Mouse (Mus musculus): Measurements from ENCODE around the gene Olfr622. TPM values are rescaled to one million over a fixed set of nuclear protein-coding genes. Genes with fewer than 3 reads are reported as not detected.

The Olfr622 gene
- polyA plus RNA-seq, 1 experiment from 2014 or later = not detected

Other genes with a start within 250 kb of the Olfr622 start
- gene Usp17lc, start 227.6 kb downstream of the Olfr622 start, polyA plus RNA-seq (2015; fragmentation: Nextera tagmentation; extraction: Ambion mirVana) = not detected in 2 replicates
- not detected in 2 replicates for gene Olfr605, start 197.3 kb downstream of the Olfr622 start, polyA plus RNA-seq (2015; fragmentation: Nextera tagmentation; extraction: Ambion mirVana)
- gene Olfr606, start 193.7 kb downstream of the Olfr622 start, polyA plus RNA-seq (2015; fragmentation: Nextera tagmentation; extraction: Ambion mirVana) = not detected in 2 replicates
- gene Olfr607, start 178.6 kb downstream of the Olfr622 start, polyA plus RNA-seq (2015; fragmentation: Nextera tagmentation; extraction: Ambion mirVana) = not detected in 2 replicates
- not detected in 2 replicates for gene Olfr608, start 172.8 kb downstream of the Olfr622 start, polyA plus RNA-seq (2015; fragmentation: Nextera tagmentation; extraction: Ambion mirVana)
- not detected in 2 replicates for gene Olfr609, start 144.6 kb downstream of the Olfr622 start, polyA plus RNA-seq (2015; fragmentation: Nextera tagmentation; extraction: Ambion mirVana)
- gene Olfr610, start 130.6 kb downstream of the Olfr622 start, polyA plus RNA-seq (2015; fragmentation: Nextera tagmentation; extraction: Ambion mirVana) = not detected in 2 replicates
- gene Olfr611, start 121.9 kb downstream of the Olfr622 start, polyA plus RNA-seq (2015; fragmentation: Nextera tagmentation; extraction: Ambion mirVana) = not detected in 2 replicates
- gene Olfr612, start 100.0 kb downstream of the Olfr622 start, polyA plus RNA-seq (2015; fragmentation: Nextera tagmentation; extraction: Ambion mirVana) = not detected in 2 replicates
- not detected in 2 replicates for gene Olfr613, start 94.6 kb downstream of the Olfr622 start, polyA plus RNA-seq (2015; fragmentation: Nextera tagmentation; extraction: Ambion mirVana)
- gene Olfr615, start 86.6 kb downstream of the Olfr622 start, polyA plus RNA-seq (2015; fragmentation: Nextera tagmentation; extraction: Ambion mirVana) = not detected in 2 replicates
- not detected in 2 replicates for gene Olfr616, start 73.6 kb downstream of the Olfr622 start, polyA plus RNA-seq (2015; fragmentation: Nextera tagmentation; extraction: Ambion mirVana)
- gene Olfr617, start 69.6 kb downstream of the Olfr622 start, polyA plus RNA-seq (2015; fragmentation: Nextera tagmentation; extraction: Ambion mirVana) = not detected in 2 replicates
- gene Olfr618, start 52.6 kb downstream of the Olfr622 start, polyA plus RNA-seq (2015; fragmentation: Nextera tagmentation; extraction: Ambion mirVana) = not detected in 2 replicates
- gene Olfr619, start 42.1 kb downstream of the Olfr622 start, polyA plus RNA-seq (2015; fragmentation: Nextera tagmentation; extraction: Ambion mirVana) = not detected in 2 replicates
- not detected in 2 replicates for gene Olfr620, start 30.2 kb downstream of the Olfr622 start, polyA plus RNA-seq (2015; fragmentation: Nextera tagmentation; extraction: Ambion mirVana)
- not detected in 2 replicates for gene Olfr623, start 21.0 kb upstream of the Olfr622 start, polyA plus RNA-seq (2015; fragmentation: Nextera tagmentation; extraction: Ambion mirVana)
- gene Olfr624, start 28.5 kb upstream of the Olfr622 start, polyA plus RNA-seq (2015; fragmentation: Nextera tagmentation; extraction: Ambion mirVana) = 0.02 and 0.04 TPM in 2 replicates
- not detected in 2 replicates for gene Olfr625-ps1, start 40.0 kb upstream of the Olfr622 start, polyA plus RNA-seq (2015; fragmentation: Nextera tagmentation; extraction: Ambion mirVana)
- gene Olfr243, start 72.0 kb upstream of the Olfr622 start, polyA plus RNA-seq (2015; fragmentation: Nextera tagmentation; extraction: Ambion mirVana) = not detected in 2 replicates
- not detected in 2 replicates for gene Olfr628, start 87.7 kb upstream of the Olfr622 start, polyA plus RNA-seq (2015; fragmentation: Nextera tagmentation; extraction: Ambion mirVana)
- not detected in 2 replicates for gene Olfr629, start 102.2 kb upstream of the Olfr622 start, polyA plus RNA-seq (2015; fragmentation: Nextera tagmentation; extraction: Ambion mirVana)
- not detected in 2 replicates for gene Olfr630, start 114.6 kb upstream of the Olfr622 start, polyA plus RNA-seq (2015; fragmentation: Nextera tagmentation; extraction: Ambion mirVana)
- gene Olfr69, start 128.9 kb upstream of the Olfr622 start, polyA plus RNA-seq (2015; fragmentation: Nextera tagmentation; extraction: Ambion mirVana) = not detected in 2 replicates
- not detected in 2 replicates for gene Olfr68, start 137.0 kb upstream of the Olfr622 start, polyA plus RNA-seq (2015; fragmentation: Nextera tagmentation; extraction: Ambion mirVana)
- not detected in 2 replicates for gene Olfr67, start 149.1 kb upstream of the Olfr622 start, polyA plus RNA-seq (2015; fragmentation: Nextera tagmentation; extraction: Ambion mirVana)
- gene Hbb-bt, start 171.3 kb upstream of the Olfr622 start, polyA plus RNA-seq (2015; fragmentation: Nextera tagmentation; extraction: Ambion mirVana) = 2,178 and 2,179 TPM in 2 replicates
- 7,235 and 7,674 TPM in 2 replicates for gene Hbb-bs, start 185.4 kb upstream of the Olfr622 start, polyA plus RNA-seq (2015; fragmentation: Nextera tagmentation; extraction: Ambion mirVana)
- gene Hbb-bh2, start 197.8 kb upstream of the Olfr622 start, polyA plus RNA-seq (2015; fragmentation: Nextera tagmentation; extraction: Ambion mirVana) = not detected in 2 replicates
- gene Hbb-bh1, start 200.5 kb upstream of the Olfr622 start, polyA plus RNA-seq (2015; fragmentation: Nextera tagmentation; extraction: Ambion mirVana) = 0.92 and 1.9 TPM in 2 replicates
- gene Hbb-y, start 210.5 kb upstream of the Olfr622 start, polyA plus RNA-seq (2015; fragmentation: Nextera tagmentation; extraction: Ambion mirVana) = 50.5 and 57.1 TPM in 2 replicates
- gene Olfr66, start 243.6 kb upstream of the Olfr622 start, polyA plus RNA-seq (2015; fragmentation: Nextera tagmentation; extraction: Ambion mirVana) = not detected in 2 replicates